Mouse (Mus musculus) myocyte (in vitro differentiated cells): ENCODE measurements around the gene Olfr1443.

Source experiments
- CEBPB ChIP-seq: IDR thresholded peaks from 2 replicates; pipeline ENCODE4 v1.6.1; 2011; ENCODE audit warnings: mild to moderate bottlenecking, moderate library complexity; ENCODE audit not compliant: poor library complexity, insufficient read depth, severe bottlenecking
- E2F4 ChIP-seq: IDR thresholded peaks from one replicate; pipeline ENCODE4 v1.6.1; 2011; ENCODE audit warnings: mild to moderate bottlenecking, control low read depth, moderate library complexity; ENCODE audit not compliant: insufficient read depth
- MAX ChIP-seq: IDR thresholded peaks from one replicate; pipeline ENCODE4 v1.6.1; 2011; ENCODE audit warnings: low read depth, mild to moderate bottlenecking, control low read depth
- MYOD1 ChIP-seq, 3 experiments: IDR thresholded peaks; one replicate each; pipeline ENCODE4 v1.6.1; 2011; ENCODE audit warnings: control low read depth in 2 of 3, low read depth in 2 of 3, mild to moderate bottlenecking in 2 of 3, moderate library complexity in 1 of 3; ENCODE audit not compliant: insufficient read length in 2 of 3, control insufficient read depth in 1 of 3
- POLR2A ChIP-seq: IDR thresholded peaks from one replicate; pipeline ENCODE4 v1.6.1; 2011; ENCODE audit warnings: low read depth, mild to moderate bottlenecking, control low read depth, moderate library complexity; ENCODE audit not compliant: insufficient read length
- POLR2AphosphoS2 ChIP-seq: IDR thresholded peaks from one replicate; pipeline ENCODE4 v1.6.1; 2011; ENCODE audit warnings: low read depth, control low read depth; ENCODE audit not compliant: insufficient read length
- REST ChIP-seq: IDR thresholded peaks from one replicate; pipeline ENCODE4 v1.6.1; 2011; ENCODE audit warnings: mild to moderate bottlenecking, control low read depth, moderate library complexity; ENCODE audit not compliant: insufficient read depth, insufficient read length
- TCF12 ChIP-seq: IDR thresholded peaks from one replicate; pipeline ENCODE4 v1.6.1; 2011; ENCODE audit warnings: mild to moderate bottlenecking, control low read depth; ENCODE audit not compliant: poor library complexity, insufficient read depth, severe bottlenecking
- TCF3 ChIP-seq: IDR thresholded peaks from one replicate; pipeline ENCODE4 v1.6.1; 2011; ENCODE audit warnings: low read depth, control low read depth; ENCODE audit not compliant: insufficient read length
- USF1 ChIP-seq: IDR thresholded peaks from one replicate; pipeline ENCODE4 v1.6.1; 2011; ENCODE audit warnings: low read depth, mild to moderate bottlenecking, control low read depth, moderate library complexity

- TF ChIP-seq CEBPB (no peak), USF1 (no peak), E2F4 (no peak), POLR2A (no peak), MAX (no peak), POLR2AphosphoS2 (no peak), TCF3 (no peak), TCF12 (no peak), MYOD1 (IDR thresholded peaks at IDR 0.05; ENCODE audit: control insufficient read depth in 1 of 3, insufficient read length in 2 of 3, low read depth in 2 of 3) (no peak), REST (no peak)
These were observed 53.1 kb downstream of the Olfr1443 start for GRCm38 (mm10) chr19:12731036-12731435.
